Mouse (Mus musculus) heart, embryonic 16.5 days (tissue): ENCODE data around the gene Aldh1b1. TPM values are rescaled to one million over a fixed set of nuclear protein-coding genes. Genes with fewer than 3 reads are reported as not detected.

Source experiments
- ATAC-seq: fragments of 200-750 bp; cut with Nextera tagmentation; replicated peaks from 2 replicates; pipeline ENCODE4 v1.8.0; 2017; ENCODE audit warnings: moderate number of reproducible peaks; ENCODE audit not compliant: insufficient read depth, low FRiP score; ENCODE audit errors: extremely low read depth
- H3K27ac ChIP-seq: fragments of 300-500 bp; sonication (generic); 2 replicates; pipeline ENCODE4 v1.5.1; 2014; ENCODE audit warnings: mild to moderate bottlenecking, low read length, control low read depth, moderate library complexity
- H3K27me3 ChIP-seq: fragments of 300-500 bp; sonication (generic); 2 replicates; pipeline ENCODE4 v1.6.1; 2014; ENCODE audit warnings: low read length, mixed read lengths; ENCODE audit not compliant: control insufficient read depth, insufficient read depth
- H3K36me3 ChIP-seq: fragments of 300-500 bp; sonication (generic); 2 replicates; pipeline ENCODE4 v1.6.1; 2014; ENCODE audit not compliant: control insufficient read depth, insufficient read depth
- H3K4me1 ChIP-seq: fragments of 300-500 bp; sonication (generic); 2 replicates; pipeline ENCODE4 v1.6.1; 2014; ENCODE audit warnings: low read length, mixed read lengths; ENCODE audit not compliant: control insufficient read depth, insufficient read depth
- H3K4me2 ChIP-seq: fragments of 300-500 bp; sonication (generic); 2 replicates; pipeline ENCODE4 v1.6.1; 2014; ENCODE audit warnings: low read depth, mild to moderate bottlenecking, control low read depth, low read length
- H3K4me3 ChIP-seq: fragments of 300-500 bp; sonication (generic); 2 replicates; pipeline ENCODE4 v1.5.1; 2014; ENCODE audit warnings: mild to moderate bottlenecking, control low read depth, low read length
- H3K9ac ChIP-seq: fragments of 300-500 bp; sonication (generic); 2 replicates; pipeline ENCODE4 v1.6.1; 2014; ENCODE audit warnings: low read length, control low read depth
- H3K9me3 ChIP-seq: fragments of 300-500 bp; sonication (generic); replicated peaks from 2 replicates; pipeline ENCODE4 v1.6.1; 2016; ENCODE audit warnings: low read length; ENCODE audit not compliant: control insufficient read depth
- WGBS: fragments of 180-500 bp; shearing (Covaris S2); extraction: QIAGEN DNeasy Blood & Tissue Kit; methylation state at CpG from one replicate; pipeline ENCODE4 v1.1.7; 2014; 5-methylcytosine and 5-hydroxymethylcytosine counted together
- polyA plus RNA-seq: library from polyadenylated mRNA; unstranded; fragments of >200 nt; fragmentation: Nextera tagmentation; extraction: Ambion mirVana; gene quantifications from 2 replicates; pipeline ENCODE4 v1.2.1, GENCODE M21; 2015

Gene Aldh1b1
- polyA plus RNA-seq, 1 experiment from 2014 or later, result 184 TPM

- H3K27ac ChIP-seq, result peak overlapping the region; percentile 94
- H3K4me1 ChIP-seq, result peaks cover 38% of the 10 kb centered on the region
- H3K27me3 ChIP-seq, result peaks cover 6% of the 10 kb centered on the region
- H3K9ac ChIP-seq, result peak overlapping the region; percentile 66
- peaks cover 2% of the 10 kb centered on the region; the same call in 1 of the 2 replicates for H3K36me3 ChIP-seq
- no peaks in the 10 kb centered on the region for H3K9me3 ChIP-seq
- 28% methylated on average over 3 of the region's 4 CpGs for WGBS
- peak overlapping the region; percentile 64 for H3K4me2 ChIP-seq
- no peak overlapping the region for H3K4me3 ChIP-seq
- ATAC-seq, result no peak
These were observed 20.0 kb downstream of the Aldh1b1 start for GRCm38 (mm10) chr4:45818814-45819207.

- Histone ChIP-seq H3K27ac (peak overlapping the region; percentile 94), H3K4me2 (peak overlapping the region; percentile 64), H3K4me3 (peak overlapping the region; percentile 36), H3K9me3 (no peaks in the 10 kb centered on the region), H3K9ac (peak overlapping the region; percentile 64), H3K36me3 (peaks cover 2% of the 10 kb centered on the region; the same call in 1 of the 2 replicates), H3K4me1 (peaks cover 43% of the 10 kb centered on the region), H3K27me3 (peaks cover 11% of the 10 kb centered on the region)
- 2% methylated on average over 17 of the region's 17 CpGs for WGBS
- peak; percentile 91 for ATAC-seq
These were observed 20.5 kb downstream of the Aldh1b1 start for GRCm38 (mm10) chr4:45819208-45819931.

DNA sequence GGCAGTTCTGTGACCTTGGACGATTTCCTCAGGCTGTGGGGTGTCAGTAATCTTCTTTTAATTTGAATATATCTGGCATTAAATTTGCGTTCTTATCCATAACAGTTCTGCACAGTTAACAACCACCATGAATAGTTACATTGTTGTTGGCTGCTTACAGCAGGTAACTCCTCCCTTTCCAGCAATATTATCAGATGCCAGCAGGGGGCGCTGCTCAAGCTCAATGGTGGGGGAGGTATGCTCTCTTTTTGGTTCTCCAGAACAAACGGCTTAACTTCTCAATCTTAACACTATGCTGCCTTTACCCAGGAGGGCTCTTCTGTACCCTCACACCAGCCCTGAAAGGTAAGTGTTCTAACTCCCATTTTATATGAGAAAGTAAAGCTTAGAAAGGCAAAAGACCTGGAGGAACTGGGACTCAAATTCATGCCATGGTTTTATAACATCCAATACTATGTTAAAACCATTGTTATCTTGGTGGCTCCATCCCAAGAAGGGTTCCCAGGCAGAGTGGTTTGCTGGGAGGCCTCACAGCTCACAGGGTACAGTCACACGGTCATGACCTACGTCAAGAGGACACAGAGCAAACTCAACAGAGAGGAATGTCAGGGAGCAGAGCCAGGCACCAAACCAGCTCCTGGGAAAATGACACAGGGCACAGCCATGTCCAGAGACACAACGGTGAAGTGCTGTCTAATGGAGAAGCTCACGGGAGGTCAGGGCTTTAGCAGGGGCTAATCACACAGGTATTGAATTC, 21.4 kb downstream of the Aldh1b1 start:
- Histone ChIP-seq H3K9ac (peak overlapping the region; percentile 67), H3K36me3 (no peaks in the 10 kb centered on the region), H3K4me2 (peak overlapping the region; percentile 64), H3K4me3 (peak overlapping the region; percentile 36; the same call in 1 of the 2 replicates), H3K9me3 (no peaks in the 10 kb centered on the region), H3K27me3 (peaks cover 19% of the 10 kb centered on the region), H3K4me1 (peaks cover 45% of the 10 kb centered on the region), H3K27ac (peak overlapping the region; percentile 94)
- peak; percentile 82 for ATAC-seq
- WGBS, result 14% methylated on average over 8 of the region's 8 CpGs

GRCm38 (mm10) chr4:45821995-45822394, 23.2 kb downstream of the Aldh1b1 start:
- Histone ChIP-seq H3K9me3 (no peaks in the 10 kb centered on the region), H3K27me3 (peaks cover 36% of the 10 kb centered on the region), H3K4me2 (no peak overlapping the region), H3K4me3 (no peak overlapping the region), H3K4me1 (peaks cover 43% of the 10 kb centered on the region), H3K27ac (no peak overlapping the region), H3K9ac (no peak overlapping the region), H3K36me3 (no peaks in the 10 kb centered on the region)
- no peak for ATAC-seq
- 56% methylated on average over 3 of the region's 3 CpGs for WGBS

DNA sequence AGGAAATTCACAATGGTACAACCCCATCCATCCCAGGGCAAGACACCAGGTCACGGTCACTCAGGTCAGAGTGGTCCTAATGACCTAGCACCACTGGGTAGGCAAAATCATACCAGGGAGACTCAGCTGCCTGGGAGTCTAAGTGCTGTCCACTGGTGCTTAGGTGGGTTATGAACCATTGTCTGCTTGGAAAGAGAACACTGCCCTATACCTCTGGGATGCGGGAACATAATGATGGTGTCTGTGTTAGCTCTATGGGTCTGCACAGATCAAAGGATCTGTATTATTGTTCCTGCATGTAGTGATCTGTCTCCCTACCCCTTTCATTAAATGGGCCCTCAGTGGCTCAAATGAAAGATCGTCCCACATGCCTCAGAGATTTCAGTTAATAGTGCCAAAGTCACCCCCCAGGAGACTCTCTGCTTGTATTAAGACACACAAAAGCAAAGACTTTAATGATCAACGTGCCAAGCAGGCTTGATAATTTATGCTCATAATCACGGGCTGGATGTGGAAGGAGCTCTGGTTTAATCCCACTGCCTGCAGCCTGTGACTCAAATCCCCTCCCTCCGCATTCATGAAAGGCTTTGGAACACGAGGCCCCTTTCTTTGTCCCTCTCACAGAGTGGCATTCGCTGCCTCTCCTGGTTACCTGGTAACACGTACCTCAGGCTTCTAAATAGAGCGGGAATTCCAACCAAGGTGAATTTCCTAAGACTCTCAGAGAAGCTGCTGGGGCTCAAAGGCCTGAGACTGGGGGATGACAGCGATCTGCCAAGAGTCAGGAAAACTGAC, 24.2 kb downstream of the Aldh1b1 start:
- Histone ChIP-seq H3K36me3 (no peaks in the 10 kb centered on the region), H3K4me2 (no peak overlapping the region), H3K27me3 (peaks cover 46% of the 10 kb centered on the region), H3K9me3 (no peaks in the 10 kb centered on the region), H3K4me1 (peaks cover 43% of the 10 kb centered on the region), H3K4me3 (no peak overlapping the region), H3K9ac (0 out of 2 replicates have a peak overlapping the region, but pooled peaks have one; percentile 33), H3K27ac (no peak overlapping the region)
- no peak for ATAC-seq
- WGBS, result 45% methylated on average over 11 of the region's 11 CpGs

- Histone ChIP-seq H3K9me3 (no peaks in the 10 kb centered on the region), H3K27ac (no peak overlapping the region), H3K27me3 (peaks cover 56% of the 10 kb centered on the region), H3K36me3 (no peaks in the 10 kb centered on the region), H3K4me1 (peaks cover 34% of the 10 kb centered on the region), H3K4me3 (no peak overlapping the region), H3K9ac (peak overlapping the region; percentile 3; the same call in 1 of the 2 replicates), H3K4me2 (no peak overlapping the region)
- WGBS, result 18% methylated on average over 10 of the region's 10 CpGs
- no peak for ATAC-seq
These were observed 25.4 kb downstream of the Aldh1b1 start for GRCm38 (mm10) chr4:45824049-45824760.

- peaks cover 56% of the 10 kb centered on the region for H3K27me3 ChIP-seq
- H3K36me3 ChIP-seq, result no peaks in the 10 kb centered on the region
- no peak overlapping the region for H3K27ac ChIP-seq
- 38% methylated on average over 14 of the region's 14 CpGs for WGBS
- no peak overlapping the region; the same call in 1 of the 2 replicates for H3K4me2 ChIP-seq
- no peak for ATAC-seq
- H3K4me3 ChIP-seq, result no peak overlapping the region
- peaks cover 28% of the 10 kb centered on the region for H3K4me1 ChIP-seq
- H3K9me3 ChIP-seq, result no peaks in the 10 kb centered on the region
- no peak overlapping the region; the same call in 1 of the 2 replicates for H3K9ac ChIP-seq
These were observed 26.1 kb downstream of the Aldh1b1 start for GRCm38 (mm10) chr4:45824761-45825556.
